ENCODE assay signal across 8 mouse cellular contexts in the genomic region with DNA sequence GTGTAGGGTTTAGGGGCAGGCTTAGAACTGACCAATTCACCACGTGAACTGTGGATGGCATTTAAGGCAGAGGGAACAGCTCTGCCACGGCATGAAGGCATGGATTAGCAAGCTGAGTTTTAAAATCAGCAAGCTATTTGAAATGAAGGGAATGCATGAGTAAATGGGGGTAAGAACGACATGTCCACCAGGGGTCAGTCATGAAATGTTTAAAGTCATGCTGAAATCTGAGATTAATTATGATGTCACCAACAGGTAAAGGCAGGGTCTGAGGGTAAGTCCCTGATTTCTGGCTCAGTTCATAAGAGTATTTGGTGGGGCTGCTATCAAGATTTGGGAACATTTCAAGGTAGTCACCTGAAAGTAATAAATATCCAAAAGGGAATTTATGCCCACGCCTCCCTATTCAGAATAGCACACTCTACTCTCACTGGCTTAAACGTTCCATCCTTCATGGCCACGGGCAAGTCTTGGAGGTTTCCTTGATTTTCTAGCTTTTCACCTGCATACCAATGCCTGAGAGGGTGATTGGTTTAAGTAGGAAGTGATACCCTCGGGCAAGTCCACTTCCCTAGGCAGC. TPM values are rescaled to one million over a fixed set of nuclear protein-coding genes. Genes with fewer than 3 reads are reported as not detected.
DNase-seq lines count a peak whose midpoint lies in the region; ATAC-seq lines count a peak whose summit lies in the region.

No protein-coding gene starts in this region.

- H3K9me3 ChIP-seq in heart, embryonic 16.5 days (replicated peaks; ENCODE audit: control insufficient read depth, low read length), result no peaks in the 10 kb centered on the region
- H3K9me3 ChIP-seq in midbrain, embryonic 10.5 days (replicated peaks), result no peaks in the 10 kb centered on the region

- peak overlapping the region; percentile 79 for H3K4me2 ChIP-seq in heart, embryonic 16.5 days (ENCODE audit: low read depth, low read length)

- 27% methylated on average over 7 of the region's 7 CpGs for whole genome bisulfite sequencing in heart, embryonic 16.5 days
- WGBS in midbrain, embryonic 10.5 days, result 24% methylated on average over 7 of the region's 7 CpGs

- H3K9ac ChIP-seq in heart, embryonic 16.5 days (ENCODE audit: low read length), result peak overlapping the region; percentile 72; the same call in 1 of the 2 replicates

- no peaks in the 10 kb centered on the region for H3K36me3 ChIP-seq in heart, embryonic 16.5 days (ENCODE audit: control insufficient read depth, insufficient read depth)
- no peaks in the 10 kb centered on the region for H3K36me3 ChIP-seq in midbrain, embryonic 10.5 days

- peaks cover 7% of the 10 kb centered on the region; the same call in 1 of the 2 replicates for H3K4me1 ChIP-seq in heart, embryonic 16.5 days (ENCODE audit: control insufficient read depth, insufficient read depth, low read length)
- peaks cover 16% of the 10 kb centered on the region for H3K4me1 ChIP-seq in midbrain, embryonic 10.5 days

- no peaks in the 10 kb centered on the region for H3K27me3 ChIP-seq in heart, embryonic 16.5 days (ENCODE audit: control insufficient read depth, insufficient read depth, low read length)
- peaks cover 8% of the 10 kb centered on the region for H3K27me3 ChIP-seq in midbrain, embryonic 10.5 days (ENCODE audit: low read depth, poor library complexity, severe bottlenecking)

- H3K27ac ChIP-seq in heart, embryonic 16.5 days (ENCODE audit: low read length), result peak overlapping the region; percentile 86
- H3K27ac ChIP-seq in midbrain, embryonic 10.5 days (replicated peaks), result peak overlapping the region; percentile 83

- DNase-seq in 416B (ENCODE audit: low read depth) (peak; percentile 40), MN1 (ENCODE audit: low spot score) (peak; percentile 62)
- DNase-seq in embryo, embryonic 11 days, result peak; percentile 74
- peak; percentile 45 to 55 for DNase-seq in kidney, postnatal 36 days
- peak; percentile 27 for DNase-seq in midbrain, embryonic 10.5 days (ENCODE audit: low spot score)
- no peak for DNase-seq in c-Kit-positive CD71-positive TER-119-positive erythroid progenitor cells, embryonic 14.5 days (ENCODE audit: low spot score)
- no peak for DNase-seq in right cerebral cortex, postnatal 25 days

- peak overlapping the region; percentile 53 for H3K4me3 ChIP-seq in heart, embryonic 16.5 days (ENCODE audit: low read length)
- H3K4me3 ChIP-seq in midbrain, embryonic 10.5 days, result peak overlapping the region; percentile 57

- no peak for ATAC-seq in heart, embryonic 16.5 days (replicated peaks; ENCODE audit: extremely low read depth, insufficient read depth, low FRiP score)

RNA-seq across cellular contexts. Expression of a gene that starts 2.8 kb away (rescaled TPM):
- 2.2 and 2.6 TPM in 2 replicates for polyA plus RNA-seq in heart, embryonic 16.5 days (2015; fragmentation: Nextera tagmentation; extraction: Ambion mirVana)
- polyA plus RNA-seq in midbrain, embryonic 10.5 days (2016; fragmentation: Nextera tagmentation; extraction: Ambion mirVana), result 0.84 and 0.93 TPM in 2 replicates

RNA-seq across cellular contexts. Expression of a gene that starts 32.9 kb away (rescaled TPM):
- polyA plus RNA-seq in heart, embryonic 16.5 days (2015; fragmentation: Nextera tagmentation; extraction: Ambion mirVana), result 640 and 684 TPM in 2 replicates
- 581 and 591 TPM in 2 replicates for polyA plus RNA-seq in midbrain, embryonic 10.5 days (2016; fragmentation: Nextera tagmentation; extraction: Ambion mirVana)

RNA-seq across cellular contexts. Expression of a gene that starts 57.2 kb away (rescaled TPM):
- polyA plus RNA-seq in heart, embryonic 16.5 days (2015; fragmentation: Nextera tagmentation; extraction: Ambion mirVana), result 0.05 and 0.10 TPM in 2 replicates
- polyA plus RNA-seq in midbrain, embryonic 10.5 days (2016; fragmentation: Nextera tagmentation; extraction: Ambion mirVana), result 1.3 and 2.1 TPM in 2 replicates

Comparison
In these comparisons a context has a peak if more than half of its experiments do, and no peak if none do; other contexts are left out.
1. DNase-seq: peak in 416B (single experiment), MN1 (single experiment), embryo, embryonic 11 days (single experiment), kidney, postnatal 36 days (2 of 2) and midbrain, embryonic 10.5 days (single experiment); none in c-Kit-positive CD71-positive TER-119-positive erythroid progenitor cells, embryonic 14.5 days (single experiment) and right cerebral cortex, postnatal 25 days (single experiment).